Mouse (Mus musculus) embryonic facial prominence, embryonic 15.5 days (tissue): ENCODE results near the gene Ccnf. TPM values are rescaled to one million over a fixed set of nuclear protein-coding genes. Genes with fewer than 3 reads are reported as not detected.
A peak's percentile ranks its signal among the peaks of the same experiment; 100 is the strongest.

Source experiments
- ATAC-seq: fragments of 200-750 bp; cut with Nextera tagmentation; 2 replicates; pipeline ENCODE4 v1.8.0; 2017; ENCODE audit warnings: low read depth, moderate TSS enrichment; ENCODE audit not compliant: insufficient number of reproducible peaks, low FRiP score, low TSS enrichment
- H3K27ac ChIP-seq: fragments of 300-500 bp; sonication (generic); replicated peaks from 2 replicates; pipeline ENCODE4 v1.5.1; 2015; ENCODE audit warnings: mild to moderate bottlenecking, inconsistent platforms
- H3K27me3 ChIP-seq: fragments of 300-500 bp; sonication (generic); 2 replicates; pipeline ENCODE4 v1.6.1; 2015; ENCODE audit warnings: inconsistent platforms
- H3K36me3 ChIP-seq: fragments of 300-500 bp; sonication (generic); 2 replicates; pipeline ENCODE4 v1.6.1; 2015; ENCODE audit warnings: mild to moderate bottlenecking, inconsistent platforms
- H3K4me1 ChIP-seq: fragments of 300-500 bp; sonication (generic); 2 replicates; pipeline ENCODE4 v1.6.1; 2015; ENCODE audit warnings: inconsistent platforms
- H3K4me2 ChIP-seq: fragments of 300-500 bp; sonication (generic); replicated peaks from 2 replicates; pipeline ENCODE4 v1.6.1; 2015; ENCODE audit warnings: mild to moderate bottlenecking, inconsistent platforms
- H3K4me3 ChIP-seq: fragments of 300-500 bp; sonication (generic); replicated peaks from 2 replicates; pipeline ENCODE4 v1.5.1; 2015; ENCODE audit warnings: mild to moderate bottlenecking, inconsistent platforms
- H3K9ac ChIP-seq: fragments of 300-500 bp; sonication (generic); 2 replicates; pipeline ENCODE4 v1.6.1; 2015; ENCODE audit warnings: inconsistent platforms
- H3K9me3 ChIP-seq: fragments of 300-500 bp; sonication (generic); replicated peaks from 2 replicates; pipeline ENCODE4 v1.6.1; 2016; ENCODE audit warnings: inconsistent platforms
- WGBS: fragments of 180-500 bp; shearing (Covaris S2); methylation state at CpG from one replicate; pipeline ENCODE4 v1.1.7; 2015; 5-methylcytosine and 5-hydroxymethylcytosine counted together
- polyA plus RNA-seq: library from polyadenylated mRNA; unstranded; fragments of >200 nt; fragmentation: Nextera tagmentation; extraction: Ambion mirVana; gene quantifications from 2 replicates; pipeline ENCODE4 v1.2.1, GENCODE M21; 2015

Ccnf gene
- polyA plus RNA-seq, 1 experiment from 2014 or later = 47.2 TPM

- no peak overlapping the region for H3K4me2 ChIP-seq
- no peaks in the 10 kb centered on the region for H3K36me3 ChIP-seq
- WGBS = 72% methylated on average over 4 of the region's 4 CpGs
- H3K9ac ChIP-seq = no peak overlapping the region
- H3K9me3 ChIP-seq = no peaks in the 10 kb centered on the region
- no peak overlapping the region for H3K27ac ChIP-seq
- no peak for ATAC-seq
- H3K4me1 ChIP-seq = no peaks in the 10 kb centered on the region
- H3K4me3 ChIP-seq = no peak overlapping the region
- no peaks in the 10 kb centered on the region for H3K27me3 ChIP-seq
These were observed 7.7 kb upstream of the Ccnf start for GRCm38 (mm10) chr17:24258981-24259380.

DNA sequence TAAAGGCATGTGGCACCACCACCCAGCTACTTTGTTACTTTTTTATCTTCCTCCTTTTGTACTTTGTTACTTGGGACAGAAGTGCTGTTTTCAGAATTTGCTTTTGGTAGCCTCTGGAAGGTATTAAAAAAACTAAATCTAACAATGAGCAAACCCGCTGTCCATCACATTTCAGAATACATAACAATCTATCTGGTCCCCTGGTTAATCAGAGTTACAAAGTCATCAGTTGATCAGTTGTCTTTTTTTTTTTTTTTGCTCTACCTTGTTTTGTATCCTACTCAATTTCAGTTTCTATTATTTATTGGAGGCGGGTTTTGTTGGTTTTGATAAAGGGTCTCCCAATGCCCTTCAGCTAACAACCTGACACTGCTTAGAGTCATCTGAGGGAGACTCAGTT is 1.0 kb upstream of the Ccnf start:
- 94% methylated on average over 2 of the region's 2 CpGs for WGBS
- Histone ChIP-seq H3K27me3 (no peaks in the 10 kb centered on the region), H3K4me3 (no peak overlapping the region), H3K36me3 (peaks cover 16% of the 10 kb centered on the region), H3K4me2 (no peak overlapping the region), H3K4me1 (peaks cover 16% of the 10 kb centered on the region), H3K9ac (no peak overlapping the region), H3K27ac (no peak overlapping the region), H3K9me3 (no peaks in the 10 kb centered on the region)
- ATAC-seq = no peak

DNA sequence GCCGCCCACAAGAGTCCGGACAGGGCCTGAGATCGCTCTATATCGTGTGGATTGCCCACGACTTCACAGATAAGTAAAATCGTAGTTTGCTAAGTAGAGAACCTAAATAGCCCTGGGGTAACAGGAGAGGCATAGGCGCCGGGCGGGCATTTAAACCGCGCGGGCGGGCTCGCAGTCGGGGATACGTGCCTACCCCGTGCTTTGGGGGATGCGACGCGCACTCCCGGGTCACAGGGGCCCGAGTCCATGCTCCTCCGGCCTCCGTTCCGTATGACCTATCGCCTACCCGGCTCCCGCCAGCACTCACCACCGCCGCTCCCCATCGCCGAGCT is 330 bp downstream of the Ccnf start:
- peak overlapping the region; percentile 84 for H3K4me3 ChIP-seq
- under 1% methylated on average over 32 of the region's 32 CpGs for WGBS
- peak overlapping the region; percentile 70 for H3K9ac ChIP-seq
- H3K36me3 ChIP-seq = peaks cover 21% of the 10 kb centered on the region
- no peaks in the 10 kb centered on the region for H3K27me3 ChIP-seq
- ATAC-seq = no peak
- H3K9me3 ChIP-seq = no peaks in the 10 kb centered on the region
- H3K4me2 ChIP-seq = peak overlapping the region; percentile 59
- H3K27ac ChIP-seq = peak overlapping the region; percentile 71
- peaks cover 16% of the 10 kb centered on the region for H3K4me1 ChIP-seq

DNA sequence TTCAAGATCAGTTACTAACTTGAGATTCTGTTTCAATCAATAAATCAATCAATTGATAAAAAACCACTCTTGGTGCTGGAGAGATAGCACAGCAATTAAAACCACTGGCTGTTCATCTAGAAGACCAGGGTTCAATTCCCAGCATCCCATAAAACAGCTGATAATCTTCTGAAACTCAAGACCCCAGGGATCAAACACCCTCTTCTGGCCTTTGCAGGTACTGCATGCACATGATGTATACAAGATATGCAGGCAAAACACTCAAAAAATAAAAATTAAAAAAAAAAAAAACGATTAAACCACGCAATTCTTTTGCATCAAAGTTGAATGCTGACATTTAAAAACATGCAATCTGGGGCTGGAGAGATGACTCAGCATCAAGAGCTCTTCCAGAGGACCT is 2.6 kb downstream of the Ccnf start:
- no peak for ATAC-seq
- Histone ChIP-seq H3K4me1 (peaks cover 16% of the 10 kb centered on the region), H3K4me2 (no peak overlapping the region), H3K9me3 (0 out of 2 replicates have a peak, but pooled peaks cover 4% of the 10 kb centered on the region), H3K4me3 (no peak overlapping the region), H3K27me3 (no peaks in the 10 kb centered on the region), H3K9ac (no peak overlapping the region), H3K36me3 (peaks cover 39% of the 10 kb centered on the region), H3K27ac (no peak overlapping the region)
- 97% methylated on average over 2 of the region's 2 CpGs for WGBS

GRCm38 (mm10) chr17:24244061-24244460 is 7.2 kb downstream of the Ccnf start:
- H3K27me3 ChIP-seq = no peaks in the 10 kb centered on the region
- peaks cover 82% of the 10 kb centered on the region for H3K36me3 ChIP-seq
- no peaks in the 10 kb centered on the region for H3K4me1 ChIP-seq
- no peak for ATAC-seq
- WGBS = 97% methylated on average over 8 of the region's 8 CpGs
- H3K27ac ChIP-seq = no peak overlapping the region
- H3K9ac ChIP-seq = no peak overlapping the region
- H3K9me3 ChIP-seq = 0 out of 2 replicates have a peak, but pooled peaks cover 4% of the 10 kb centered on the region
- H3K4me3 ChIP-seq = no peak overlapping the region
- no peak overlapping the region for H3K4me2 ChIP-seq

DNA sequence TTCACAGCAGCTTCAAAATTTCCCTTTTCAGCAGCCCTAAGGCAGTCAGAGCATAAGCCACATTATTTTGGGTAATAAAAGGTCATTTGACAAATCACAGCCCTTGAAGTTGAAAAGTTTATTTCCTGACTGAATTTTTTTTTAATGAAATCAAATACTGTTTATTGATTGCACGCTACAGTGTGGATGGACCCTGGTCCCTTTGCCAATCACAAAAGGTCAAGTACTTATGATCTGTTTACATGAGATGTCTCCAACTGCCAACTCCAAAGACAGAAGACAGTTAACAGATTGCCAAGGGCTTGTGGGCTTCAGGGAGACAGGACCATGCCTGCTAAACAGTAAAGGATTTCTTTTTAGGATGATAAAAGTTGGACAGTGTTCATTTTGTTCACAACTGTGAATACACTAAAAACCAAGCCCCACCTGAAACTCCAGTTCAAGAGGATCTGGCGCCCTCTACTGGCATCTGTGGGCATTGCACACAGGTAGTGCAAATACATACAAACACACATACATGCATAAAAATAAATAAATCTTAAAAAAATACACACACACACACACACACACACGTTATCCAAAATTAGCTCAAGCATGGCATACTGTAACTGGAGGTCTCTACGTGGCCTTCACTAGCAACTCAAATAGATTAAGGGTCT is 7.8 kb downstream of the Ccnf start:
- Histone ChIP-seq H3K4me3 (no peak overlapping the region), H3K27ac (no peak overlapping the region), H3K27me3 (no peaks in the 10 kb centered on the region), H3K9me3 (0 out of 2 replicates have a peak, but pooled peaks cover 4% of the 10 kb centered on the region), H3K4me1 (no peaks in the 10 kb centered on the region), H3K9ac (no peak overlapping the region), H3K4me2 (no peak overlapping the region), H3K36me3 (peaks cover 82% of the 10 kb centered on the region)
- WGBS = 90% methylated on average over 4 of the region's 4 CpGs
- ATAC-seq = no peak

DNA sequence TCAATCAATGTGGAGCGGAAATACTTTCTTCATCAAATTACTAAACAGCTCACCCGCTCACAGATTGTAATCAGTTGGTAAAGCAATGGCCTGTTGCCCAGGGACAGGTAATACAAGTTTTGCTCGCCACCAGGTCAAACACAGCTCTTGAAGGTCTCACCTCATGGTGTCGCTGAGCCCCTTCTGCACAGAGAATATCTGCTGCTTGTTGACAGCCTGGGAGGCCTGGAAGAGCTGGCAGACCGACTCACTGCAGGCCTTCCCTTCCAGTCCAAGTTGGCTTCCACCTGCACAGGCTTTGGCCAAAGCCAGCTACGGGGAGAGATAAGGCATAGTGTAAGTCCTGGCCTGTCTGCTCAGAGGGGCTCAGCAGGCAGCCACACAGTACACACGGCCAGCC is 14.4 kb downstream of the Ccnf start:
- no peaks in the 10 kb centered on the region for H3K4me1 ChIP-seq
- peaks cover 95% of the 10 kb centered on the region for H3K36me3 ChIP-seq
- no peak overlapping the region for H3K4me3 ChIP-seq
- no peak overlapping the region for H3K27ac ChIP-seq
- no peaks in the 10 kb centered on the region for H3K27me3 ChIP-seq
- 93% methylated on average over 7 of the region's 7 CpGs for WGBS
- H3K9me3 ChIP-seq = no peaks in the 10 kb centered on the region
- no peak for ATAC-seq
- no peak overlapping the region for H3K4me2 ChIP-seq
- H3K9ac ChIP-seq = no peak overlapping the region

DNA sequence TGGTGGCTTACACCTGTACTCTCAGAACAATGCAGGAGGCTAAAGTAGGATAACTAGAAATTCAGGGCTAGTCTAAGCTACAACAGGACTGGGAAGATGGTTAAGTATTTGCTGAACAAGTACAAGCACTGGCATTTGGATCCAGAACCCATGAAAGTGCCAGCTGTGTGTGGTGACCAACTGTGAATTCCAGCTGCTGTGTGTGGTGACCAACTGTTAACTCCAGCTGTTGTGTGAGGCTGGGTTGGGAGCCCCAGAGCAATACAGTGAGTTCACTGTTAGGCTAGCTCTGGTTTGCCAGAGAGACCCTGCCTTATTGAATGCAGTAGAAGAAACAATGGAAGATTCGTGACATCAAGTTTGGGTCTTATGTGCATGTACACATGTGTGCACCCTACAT is 14.8 kb downstream of the Ccnf start:
- ATAC-seq = no peak
- peaks cover 93% of the 10 kb centered on the region for H3K36me3 ChIP-seq

GRCm38 (mm10) chr17:24227941-24228340 is 23.3 kb downstream of the Ccnf start:
- H3K36me3 ChIP-seq = peaks cover 88% of the 10 kb centered on the region
- no peak overlapping the region for H3K9ac ChIP-seq
- no peaks in the 10 kb centered on the region for H3K9me3 ChIP-seq
- no peaks in the 10 kb centered on the region for H3K27me3 ChIP-seq
- H3K4me1 ChIP-seq = no peaks in the 10 kb centered on the region
- H3K27ac ChIP-seq = no peak overlapping the region
- no peak overlapping the region for H3K4me3 ChIP-seq
- ATAC-seq = no peak
- H3K4me2 ChIP-seq = no peak overlapping the region
- WGBS = 87% methylated on average over 5 of the region's 7 CpGs

More for the DNA sequence above, 14.8 kb downstream of the Ccnf start:
- Histone ChIP-seq H3K4me3 (no peak overlapping the region), H3K9ac (no peak overlapping the region), H3K27ac (no peak overlapping the region), H3K4me2 (no peak overlapping the region), H3K27me3 (no peaks in the 10 kb centered on the region), H3K9me3 (no peaks in the 10 kb centered on the region), H3K4me1 (no peaks in the 10 kb centered on the region)
- 97% methylated on average over 1 of the region's 1 CpGs for WGBS

GRCm38 (mm10) chr17:24226721-24227120 is 24.6 kb downstream of the Ccnf start:
- H3K27ac ChIP-seq = no peak overlapping the region
- peaks cover 80% of the 10 kb centered on the region for H3K36me3 ChIP-seq
- no peaks in the 10 kb centered on the region for H3K27me3 ChIP-seq
- H3K4me1 ChIP-seq = no peaks in the 10 kb centered on the region
- no peak overlapping the region for H3K4me2 ChIP-seq
- no peak overlapping the region for H3K4me3 ChIP-seq
- no peak for ATAC-seq
- no peak overlapping the region for H3K9ac ChIP-seq
- H3K9me3 ChIP-seq = no peaks in the 10 kb centered on the region
- WGBS = 94% methylated on average over 8 of the region's 8 CpGs

- no peaks in the 10 kb centered on the region for H3K27me3 ChIP-seq
- peaks cover 73% of the 10 kb centered on the region for H3K36me3 ChIP-seq
- no peaks in the 10 kb centered on the region for H3K9me3 ChIP-seq
- no peak overlapping the region for H3K27ac ChIP-seq
- H3K4me3 ChIP-seq = no peak overlapping the region
- H3K4me2 ChIP-seq = no peak overlapping the region
- no peaks in the 10 kb centered on the region for H3K4me1 ChIP-seq
- WGBS = 94% methylated on average over 5 of the region's 5 CpGs
- H3K9ac ChIP-seq = no peak overlapping the region
- ATAC-seq = no peak
These were observed 25.4 kb downstream of the Ccnf start for GRCm38 (mm10) chr17:24225851-24226250.

DNA sequence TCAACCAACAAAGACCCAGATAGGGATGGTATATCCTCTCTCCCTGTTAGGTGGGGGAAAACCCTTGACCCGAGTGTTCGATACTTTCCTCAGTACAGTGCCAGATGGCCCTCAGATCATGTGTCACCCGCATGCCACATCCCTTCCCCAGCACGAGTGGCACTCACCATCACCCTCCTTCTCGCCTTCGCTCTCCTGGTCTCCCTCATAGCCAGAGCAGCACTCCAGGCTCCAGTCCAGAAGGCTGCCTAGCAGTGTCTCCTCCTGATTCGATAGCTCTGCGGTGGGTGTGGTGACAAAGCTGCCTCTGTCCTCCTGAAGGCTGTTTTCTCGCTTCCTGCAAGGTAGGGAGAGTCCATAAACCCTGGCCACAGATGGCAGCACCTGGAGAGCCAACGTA is 26.5 kb downstream of the Ccnf start:
- ATAC-seq = no peak
- Histone ChIP-seq H3K4me1 (peaks cover 5% of the 10 kb centered on the region), H3K4me2 (no peak overlapping the region), H3K4me3 (no peak overlapping the region), H3K36me3 (peaks cover 63% of the 10 kb centered on the region), H3K27ac (no peak overlapping the region), H3K9me3 (no peaks in the 10 kb centered on the region), H3K9ac (no peak overlapping the region), H3K27me3 (no peaks in the 10 kb centered on the region)
- 77% methylated on average over 10 of the region's 10 CpGs for WGBS
